Mouse (Mus musculus) urinary bladder, postnatal 0 days (tissue): ENCODE results near the gene Krtap1-4. TPM values are rescaled to one million over a fixed set of nuclear protein-coding genes. Genes with fewer than 3 reads are reported as not detected.

Experiments used
- polyA plus RNA-seq: library from polyadenylated mRNA; unstranded; fragments of >200 nt; fragmentation: Nextera tagmentation; extraction: Ambion mirVana; gene quantifications from 2 replicates; pipeline ENCODE4 v1.2.1, GENCODE M21; 2015

Krtap1-4 gene
- not detected in 2 replicates for polyA plus RNA-seq

GRCm38 (mm10) chr11:99583245-99583704, at the start of gene Krtap1-4:
Gene Krtap1-4 (minus strand): TSS chr11:99583654.

DNA sequence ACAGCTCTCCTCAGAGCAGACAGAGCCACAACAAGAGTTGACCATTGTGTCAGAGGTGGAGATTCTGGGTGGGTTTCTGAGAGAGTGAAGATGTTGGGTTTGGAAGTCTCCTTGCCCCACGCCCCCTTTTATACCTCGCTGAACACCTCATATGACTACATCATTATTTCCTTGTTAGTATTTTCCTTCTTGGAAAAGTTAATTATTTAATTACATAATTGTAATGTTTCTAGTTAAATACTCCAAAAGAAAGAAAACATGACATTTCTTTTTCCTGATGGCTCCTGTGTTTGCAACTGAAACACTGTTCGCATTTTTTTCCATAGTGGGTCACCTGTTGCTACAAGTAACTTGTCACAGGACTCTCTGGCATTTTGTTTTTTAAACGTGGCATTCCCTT, 44.7 kb upstream of the Krtap1-4 start, which contains the start of gene Krtap4-1:
Krtap4-1 (minus strand) TSS at position 101 of the 400 bp plus-strand sequence.

GRCm38 (mm10) chr11:99620335-99620734, 36.9 kb upstream of the Krtap1-4 start, which contains the start of gene Gm11562:
Gene Gm11562 (minus strand): TSS chr11:99620435.

GRCm38 (mm10) chr11:99614796-99615363, 31.4 kb upstream of the Krtap1-4 start, which contains the start of gene Krtap2-4:
Gene Krtap2-4 (minus strand): TSS chr11:99614846.

DNA sequence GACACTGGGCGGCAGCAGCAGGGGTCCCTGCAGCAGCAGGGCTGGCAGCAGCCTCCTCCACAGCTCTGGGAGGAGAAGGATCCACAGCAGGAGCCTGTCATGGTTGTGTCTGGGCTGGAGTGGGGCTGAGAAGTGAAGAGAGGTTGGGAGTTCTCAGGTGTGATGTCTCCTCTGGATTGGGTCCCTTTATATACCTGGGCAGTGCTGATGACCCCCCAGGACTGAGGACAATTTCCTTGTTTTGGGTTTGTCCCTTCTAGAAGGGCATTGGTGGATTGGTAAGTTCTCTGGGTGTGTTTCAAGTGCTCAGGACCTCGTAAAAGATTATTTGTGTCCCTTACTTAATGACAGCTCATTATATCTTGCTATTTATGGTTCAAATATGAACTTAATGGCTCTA, 26.6 kb upstream of the Krtap1-4 start, which contains the start of gene Gm11937:
Gm11937 (minus strand) TSS at position 101 of the 400 bp plus-strand sequence.

GRCm38 (mm10) chr11:99603208-99603607, 19.8 kb upstream of the Krtap1-4 start, which contains the start of gene Gm11938:
Gene Gm11938 (minus strand): TSS chr11:99603308.

DNA sequence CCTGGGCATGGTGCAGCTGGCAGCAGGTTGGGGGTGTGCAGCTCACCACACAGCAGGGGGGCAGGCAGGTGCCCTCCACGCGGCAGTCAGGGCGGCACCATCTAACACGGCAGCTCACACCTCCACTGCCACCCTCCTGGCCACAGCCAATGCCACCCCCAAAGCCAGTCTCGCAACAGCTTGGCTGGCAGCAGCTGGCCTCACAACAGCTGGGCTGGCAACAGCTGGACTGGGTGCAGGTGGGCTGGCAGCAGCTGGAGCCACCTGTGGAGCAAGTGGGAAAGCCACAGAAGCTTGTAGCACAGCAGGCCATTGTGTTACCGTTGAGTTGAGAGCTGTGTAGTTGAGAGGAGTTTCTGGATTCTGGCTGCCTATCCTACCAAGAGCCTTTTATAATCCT, 14.3 kb upstream of the Krtap1-4 start, which contains the start of gene Krtap9-3:
Krtap9-3 (minus strand) TSS at position 364 of the 400 bp plus-strand sequence.

DNA sequence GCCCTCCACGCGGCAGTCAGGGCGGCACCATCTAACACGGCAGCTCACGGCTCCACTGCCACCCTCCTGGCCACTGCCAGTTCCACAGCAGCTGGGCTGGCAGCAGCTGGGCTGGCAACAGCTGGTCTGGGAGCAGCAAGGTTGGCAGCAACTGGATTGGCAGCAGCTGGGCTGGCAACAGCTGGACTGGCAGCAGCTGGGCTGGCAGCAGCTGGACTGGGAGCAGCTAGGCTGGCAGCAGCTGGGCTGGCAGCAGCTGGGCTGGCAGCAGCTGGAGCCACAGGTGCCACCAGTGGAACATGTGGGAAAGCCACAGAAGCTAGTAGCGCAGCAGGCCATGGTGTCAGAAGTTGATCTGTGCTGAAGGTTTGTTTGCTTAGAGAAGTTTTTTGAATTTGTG, 7.5 kb upstream of the Krtap1-4 start, which contains the start of gene Krtap1-3:
Krtap1-3 (minus strand) TSS at position 359 of the 400 bp plus-strand sequence.

DNA sequence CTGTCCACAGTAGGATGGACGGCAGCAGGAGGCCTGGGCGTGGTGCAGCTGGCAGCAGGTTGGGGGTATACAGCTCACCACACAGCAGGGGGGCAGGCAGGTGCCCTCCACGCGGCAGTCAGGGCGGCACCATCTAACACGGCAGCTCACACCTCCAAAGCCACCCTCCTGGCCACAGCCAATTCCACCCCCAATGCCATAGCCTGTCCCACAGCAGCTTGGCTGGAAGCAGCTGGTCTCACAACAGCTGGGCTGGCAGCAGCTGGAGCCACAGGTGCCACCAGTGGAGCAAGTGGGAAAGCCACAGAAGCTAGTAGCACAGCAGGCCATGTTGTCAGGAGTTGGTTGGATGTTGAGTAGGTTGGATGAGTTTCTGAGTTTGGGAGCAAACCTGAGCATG, 2.8 kb downstream of the Krtap1-4 start, which contains the start of gene Krtap1-5:
Krtap1-5 (minus strand) TSS at position 381 of the 400 bp plus-strand sequence.

GRCm38 (mm10) chr11:99566530-99566929, 16.9 kb downstream of the Krtap1-4 start, which contains the start of gene Krtap3-1:
Gene Krtap3-1 (minus strand): TSS chr11:99566630.

GRCm38 (mm10) chr11:99559366-99559765, 24.1 kb downstream of the Krtap1-4 start, which contains the start of gene Gm11939:
Gene Gm11939 (minus strand): TSS chr11:99559466.

DNA sequence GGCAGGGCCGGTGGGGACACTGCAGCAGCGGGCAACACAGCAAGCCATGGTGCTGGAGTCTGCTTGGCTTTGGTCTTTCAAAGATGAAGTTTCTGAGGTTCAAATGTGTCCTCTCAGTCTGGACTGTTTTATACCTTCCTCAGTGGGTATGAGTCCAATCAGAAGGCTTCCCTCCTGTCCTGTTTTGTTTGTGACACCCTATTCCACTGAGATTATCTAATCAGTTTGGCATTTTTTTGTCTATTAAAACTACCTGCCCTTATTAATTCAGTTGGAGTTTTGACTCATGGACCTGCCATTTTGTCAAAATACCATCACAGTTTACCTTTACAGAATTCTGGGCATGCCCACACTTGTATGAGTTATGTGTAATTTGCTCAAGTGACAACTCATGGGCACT, 26.7 kb downstream of the Krtap1-4 start, which contains the start of gene Krtap3-2:
Krtap3-2 (minus strand) TSS at position 101 of the 400 bp plus-strand sequence.

GRCm38 (mm10) chr11:99550765-99551164, 32.7 kb downstream of the Krtap1-4 start, which contains the start of gene Krtap3-3:
Gene Krtap3-3 (minus strand): TSS chr11:99550865.

Other genes with a start within 250 kb of the Krtap1-4 start
- not detected in 2 replicates for gene Krt26, start 245.7 kb downstream of the Krtap1-4 start, polyA plus RNA-seq
- gene Krt27, start 232.6 kb downstream of the Krtap1-4 start, polyA plus RNA-seq: not detected in 2 replicates
- gene Krt28, start 208.8 kb downstream of the Krtap1-4 start, polyA plus RNA-seq: 0.10 TPM in 1 of 2 replicates, not detected in the other
- 13.5 and 14.5 TPM in 2 replicates for gene Krt10, start 194.3 kb downstream of the Krtap1-4 start, polyA plus RNA-seq
- not detected in 2 replicates for gene Krt12, start 161.4 kb downstream of the Krtap1-4 start, polyA plus RNA-seq
- gene Krt20, start 145.5 kb downstream of the Krtap1-4 start, polyA plus RNA-seq: 71.7 and 82.2 TPM in 2 replicates
- gene Krt23, start 90.5 kb downstream of the Krtap1-4 start, polyA plus RNA-seq: 2.6 and 3.4 TPM in 2 replicates
- gene Krt39, start 62.3 kb downstream of the Krtap1-4 start, polyA plus RNA-seq: not detected in 2 replicates
- not detected in 2 replicates for gene Krt40, start 40.5 kb downstream of the Krtap1-4 start, polyA plus RNA-seq
- gene Krtap3-3, start 32.8 kb downstream of the Krtap1-4 start, polyA plus RNA-seq: not detected in 2 replicates
- not detected in 2 replicates for gene Krtap3-2, start 26.8 kb downstream of the Krtap1-4 start, polyA plus RNA-seq
- not detected in 2 replicates for gene Gm11939, start 24.2 kb downstream of the Krtap1-4 start, polyA plus RNA-seq
- not detected in 2 replicates for gene Krtap3-1, start 17.0 kb downstream of the Krtap1-4 start, polyA plus RNA-seq
- gene Krtap1-5, start 2.6 kb downstream of the Krtap1-4 start, polyA plus RNA-seq: 0.12 TPM in 1 of 2 replicates, not detected in the other
- gene Krtap1-3, start 7.7 kb upstream of the Krtap1-4 start, polyA plus RNA-seq: not detected in 2 replicates
- gene Krtap9-3, start 14.5 kb upstream of the Krtap1-4 start, polyA plus RNA-seq: not detected in 2 replicates
- not detected in 2 replicates for gene Gm11938, start 19.7 kb upstream of the Krtap1-4 start, polyA plus RNA-seq
- not detected in 2 replicates for gene Gm11937, start 26.5 kb upstream of the Krtap1-4 start, polyA plus RNA-seq
- gene Krtap2-4, start 31.2 kb upstream of the Krtap1-4 start, polyA plus RNA-seq: not detected in 2 replicates
- not detected in 2 replicates for gene Gm11562, start 36.8 kb upstream of the Krtap1-4 start, polyA plus RNA-seq
- gene Krtap4-1, start 44.6 kb upstream of the Krtap1-4 start, polyA plus RNA-seq: not detected in 2 replicates
- not detected in 2 replicates for gene Krtap4-2, start 51.4 kb upstream of the Krtap1-4 start, polyA plus RNA-seq
- gene Krtap4-7, start 60.4 kb upstream of the Krtap1-4 start, polyA plus RNA-seq: not detected in 2 replicates
- gene Gm11555, start 66.6 kb upstream of the Krtap1-4 start, polyA plus RNA-seq: not detected in 2 replicates
- not detected in 2 replicates for gene Gm11563, start 75.3 kb upstream of the Krtap1-4 start, polyA plus RNA-seq
- not detected in 2 replicates for gene Krtap4-6, start 82.3 kb upstream of the Krtap1-4 start, polyA plus RNA-seq
- not detected in 2 replicates for gene Gm14190, start 107.1 kb upstream of the Krtap1-4 start, polyA plus RNA-seq
- gene Gm14180, start 150.6 kb upstream of the Krtap1-4 start, polyA plus RNA-seq: not detected in 2 replicates
- not detected in 2 replicates for gene Gm11595, start 189.3 kb upstream of the Krtap1-4 start, polyA plus RNA-seq
- not detected in 2 replicates for gene Krtap4-8, start 197.1 kb upstream of the Krtap1-4 start, polyA plus RNA-seq
- gene Krtap4-9, start 201.5 kb upstream of the Krtap1-4 start, polyA plus RNA-seq: not detected in 2 replicates
- gene Gm11596, start 209.8 kb upstream of the Krtap1-4 start, polyA plus RNA-seq: not detected in 2 replicates
- gene Gm11569, start 215.3 kb upstream of the Krtap1-4 start, polyA plus RNA-seq: not detected in 2 replicates
- gene Gm11554, start 220.8 kb upstream of the Krtap1-4 start, polyA plus RNA-seq: not detected in 2 replicates
- gene Krtap4-13, start 226.2 kb upstream of the Krtap1-4 start, polyA plus RNA-seq: not detected in 2 replicates
- not detected in 2 replicates for gene Gm11564, start 232.0 kb upstream of the Krtap1-4 start, polyA plus RNA-seq